Mouse (Mus musculus): ENCODE data around the gene Prdm2.

DNA sequence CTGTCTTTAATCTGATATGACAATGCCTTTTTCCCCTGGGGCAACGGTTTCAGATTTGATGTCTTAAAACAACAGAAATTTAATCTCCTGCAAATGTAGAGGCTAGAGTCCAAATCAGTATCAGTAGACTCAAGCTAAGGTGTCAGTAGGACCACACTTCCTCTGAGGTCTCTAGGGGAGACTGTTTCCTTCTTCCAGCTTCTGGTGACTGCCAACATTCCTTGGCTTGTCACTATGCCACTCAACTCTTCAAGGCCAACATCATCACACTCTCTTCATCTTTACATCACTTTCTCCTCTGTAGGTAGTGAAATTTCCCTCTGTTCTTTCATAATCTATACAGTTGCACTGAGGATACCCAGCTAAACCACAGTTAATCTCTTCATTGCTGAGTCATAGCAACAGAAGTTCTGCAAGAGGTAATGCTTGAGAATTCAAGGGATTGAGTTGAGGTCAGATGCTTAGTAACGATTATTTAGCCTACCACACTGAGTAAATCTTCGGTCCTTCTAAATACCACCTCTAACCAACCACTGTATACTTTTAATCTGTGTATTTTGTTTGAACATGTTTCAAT, 1.5 kb upstream of the Prdm2 start:
- no peak for TF ChIP-seq POLR2A (IDR thresholded peaks at IDR 0.05; ENCODE audit: control insufficient read depth, extremely low read depth, insufficient read depth, low read length, poor library complexity)
- TF ChIP-seq CTCF (IDR thresholded peaks at IDR 0.05; ENCODE audit: borderline replicate concordance, control insufficient read depth, extremely low read depth, insufficient read depth, low read length, poor library complexity) = no peak
